Mouse (Mus musculus) left cerebral cortex, postnatal 36 days (tissue): ENCODE results near the gene Cnot4. TPM values are rescaled to one million over a fixed set of nuclear protein-coding genes. Genes with fewer than 3 reads are reported as not detected.
"Not testable (repeated sequence)": the region's sequence is repeated elsewhere in the genome, so short reads cannot be mapped to it uniquely, and the experiment has no call there.

Experiments
- DNase-seq, 2 experiments: peaks; one replicate each; pipeline ENCODE4 v3.0.0; 2021 to 2022; ENCODE audit warnings: low spot score in 2 of 2, mixed read lengths in 1 of 2
- intact Hi-C: fragments of 180-260 bp; cut with DNase I; formaldehyde crosslinking; loops from one replicate; pipeline ENCODE4 v1.15.1; 2025
- total RNA-seq, 2 experiments: library from RNA; stranded (reverse); gene quantifications; 2 replicates each; pipeline ENCODE4 v1.2.3; 2021

Gene Cnot4
- 10 to 100 TPM; 36.2 to 43.0 TPM for total RNA-seq

GRCm38 (mm10) chr6:35133579-35134488 lies at the start of gene Cnot4:
Gene Cnot4, minus strand, starts transcription at chr6:35133724.
- DNase-seq: peak; percentile 99
- intact Hi-C loops: loop anchor here (2.0 kb wide), 2 partner anchors 43 to 135 kb away; partner anchors contain the start of gene Nup205

- intact Hi-C loops: loop anchor here (5.0 kb wide), 1 partner anchor 182 kb away; no protein-coding TSS in a partner anchor
- DNase-seq: not testable (repeated sequence)
These were observed 45.8 kb upstream of the Cnot4 start for GRCm38 (mm10) chr6:35179299-35179698.

GRCm38 (mm10) chr6:35177650-35178272 lies 44.2 kb upstream of the Cnot4 start:
- no peak for DNase-seq
- intact Hi-C loops: loop anchor here (2.0 to 5.0 kb wide), 2 partner anchors 45 to 180 kb away; partner anchors contain the start of gene Cnot4

- intact Hi-C loops: loop anchor here (2.0 to 5.0 kb wide), 2 partner anchors 44 to 180 kb away; partner anchors contain the start of gene Cnot4
- DNase-seq: peak; percentile 92
These were observed 43.6 kb upstream of the Cnot4 start, which contains the start of gene Nup205 for GRCm38 (mm10) chr6:35176979-35177649. Gene Nup205, plus strand, starts transcription at chr6:35177421.

- intact Hi-C loops: no loop called here
- DNase-seq: no peak
These were observed 39.7 kb upstream of the Cnot4 start for GRCm38 (mm10) chr6:35173181-35173580.

GRCm38 (mm10) chr6:35172028-35172427 lies 38.5 kb upstream of the Cnot4 start:
- intact Hi-C loops, DNase-seq: not testable (repeated sequence)

- intact Hi-C loops: no loop called here
These were observed 35.7 kb upstream of the Cnot4 start for GRCm38 (mm10) chr6:35169250-35169649.

GRCm38 (mm10) chr6:35154540-35154939 lies 21.0 kb upstream of the Cnot4 start:
- DNase-seq: no peak
- intact Hi-C loops: no loop called here

More at GRCm38 (mm10) chr6:35169250-35169649, 35.7 kb upstream of the Cnot4 start:
- no peak for DNase-seq

- no peak for DNase-seq
- intact Hi-C loops: no loop called here
These were observed 14.3 kb upstream of the Cnot4 start for GRCm38 (mm10) chr6:35147726-35148422.

GRCm38 (mm10) chr6:35145569-35145968 lies 12.0 kb upstream of the Cnot4 start:
- no peak for DNase-seq
- intact Hi-C loops: no loop called here

GRCm38 (mm10) chr6:35140351-35140750 lies 6.8 kb upstream of the Cnot4 start:
- intact Hi-C loops: no loop called here

GRCm38 (mm10) chr6:35134844-35135243 lies 1.3 kb upstream of the Cnot4 start:
- intact Hi-C loops: no loop called here
- DNase-seq: no peak

More at GRCm38 (mm10) chr6:35140351-35140750, 6.8 kb upstream of the Cnot4 start:
- DNase-seq: no peak

GRCm38 (mm10) chr6:35133246-35133578 lies 312 bp downstream of the Cnot4 start:
- intact Hi-C loops: loop anchor here (2.0 kb wide), 2 partner anchors 44 to 134 kb away; partner anchors contain the start of gene Nup205
- DNase-seq: no peak

- intact Hi-C loops: loop anchor here (2.0 kb wide), 2 partner anchors 44 to 134 kb away; partner anchors contain the start of gene Nup205
- DNase-seq: peak in 1 of 2 experiments; percentile 29
These were observed 718 bp downstream of the Cnot4 start for GRCm38 (mm10) chr6:35132806-35133205.

- intact Hi-C loops: no loop called here
- no peak for DNase-seq
These were observed 11.0 kb downstream of the Cnot4 start for GRCm38 (mm10) chr6:35122488-35122887.

- intact Hi-C loops: no loop called here
- no peak for DNase-seq
These were observed 11.6 kb downstream of the Cnot4 start for GRCm38 (mm10) chr6:35121925-35122324.

- intact Hi-C loops: no loop called here
- no peak for DNase-seq
These were observed 31.1 kb downstream of the Cnot4 start for GRCm38 (mm10) chr6:35102457-35102856.

GRCm38 (mm10) chr6:35084927-35085326 lies 48.6 kb downstream of the Cnot4 start:
- intact Hi-C loops: no loop called here
- no peak for DNase-seq

GRCm38 (mm10) chr6:35075148-35075547 lies 58.4 kb downstream of the Cnot4 start:
- intact Hi-C loops: no loop called here
- no peak for DNase-seq
